Mouse (Mus musculus): ENCODE results near the gene Ldb2. TPM values are rescaled to one million over a fixed set of nuclear protein-coding genes. Genes with fewer than 3 reads are reported as not detected.

Gene Ldb2
- polyA plus RNA-seq, 1 experiment from 2014 or later = 91.7 TPM

DNA sequence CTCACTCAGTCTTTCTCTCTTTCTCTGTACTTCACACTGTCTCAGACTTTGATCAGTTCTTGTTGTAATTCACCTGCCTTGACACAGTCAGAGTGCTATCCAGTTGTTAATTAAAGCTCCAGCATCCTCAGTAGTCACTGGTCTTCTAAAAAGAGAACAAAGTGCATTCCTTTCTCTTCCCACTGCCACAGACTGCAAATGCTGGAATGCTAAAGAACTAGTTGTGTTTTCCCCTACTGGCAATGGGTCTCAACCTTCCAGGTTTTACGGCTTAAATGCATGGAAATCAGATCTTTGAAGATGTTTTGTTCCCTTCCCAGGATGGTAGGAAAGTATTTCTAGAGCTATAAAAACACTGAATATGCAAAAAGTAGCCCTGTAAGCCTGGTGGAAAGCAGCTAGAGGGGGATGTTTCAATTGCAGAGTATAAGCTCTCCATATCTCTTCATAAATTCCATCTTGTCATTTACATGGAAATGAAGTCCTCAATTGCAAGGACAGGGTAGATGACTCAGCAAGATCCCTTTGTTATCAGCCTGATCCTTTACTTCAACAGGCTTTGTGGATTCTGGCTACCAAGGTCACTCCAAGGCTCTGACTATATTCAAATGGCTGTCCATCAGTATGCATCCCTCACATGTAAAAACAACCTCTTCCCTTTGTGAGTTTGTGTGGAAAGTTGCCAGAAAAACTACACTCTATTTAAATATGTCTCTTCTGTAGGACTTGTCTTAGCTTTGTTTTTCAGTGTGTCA, 45.1 kb downstream of the Ldb2 start:
- Histone ChIP-seq H3K36me3 (ENCODE audit: insufficient read depth, low read length) (no peaks in the 10 kb centered on the region), H3K27me3 (replicated peaks; ENCODE audit: insufficient read depth, low read length) (no peaks in the 10 kb centered on the region), H3K9me3 (ENCODE audit: low read length) (no peaks in the 10 kb centered on the region), H3K4me3 (ENCODE audit: low read depth, low read length) (no peak overlapping the region), H3K4me2 (replicated peaks; ENCODE audit: low read depth, low read length) (no peak overlapping the region), H3K4me1 (ENCODE audit: insufficient read depth, low read depth, low read length) (no peaks in the 10 kb centered on the region), H3K27ac (ENCODE audit: low read length) (no peak overlapping the region), H3K9ac (replicated peaks; ENCODE audit: low read depth) (no peak overlapping the region)
- WGBS = 88% methylated on average over 1 of the region's 1 CpGs
- DNase-seq (ENCODE audit: low spot score) = peak; percentile 18
- no peak for ATAC-seq
- no peak for TF ChIP-seq EP300 (IDR thresholded peaks at IDR 0.05)

- ATAC-seq (no peak), DNase-seq (ENCODE audit: low spot score) (peak; percentile 53)
- H3K4me3 ChIP-seq (ENCODE audit: low read depth, low read length) = no peak overlapping the region
- no peaks in the 10 kb centered on the region for H3K4me1 ChIP-seq (ENCODE audit: insufficient read depth, low read depth, low read length)
- no peak overlapping the region for H3K4me2 ChIP-seq (replicated peaks; ENCODE audit: low read depth, low read length)
- H3K9me3 ChIP-seq (ENCODE audit: low read length) = no peaks in the 10 kb centered on the region
- TF ChIP-seq EP300 (IDR thresholded peaks at IDR 0.05) = no peak
- H3K27me3 ChIP-seq (replicated peaks; ENCODE audit: insufficient read depth, low read length) = no peaks in the 10 kb centered on the region
- 69% methylated on average over 1 of the region's 1 CpGs for WGBS
- no peak overlapping the region for H3K9ac ChIP-seq (replicated peaks; ENCODE audit: low read depth)
- H3K27ac ChIP-seq (ENCODE audit: low read length) = no peak overlapping the region
- H3K36me3 ChIP-seq (ENCODE audit: insufficient read depth, low read length) = no peaks in the 10 kb centered on the region
Measured at GRCm38 (mm10) chr5:44745706-44746105, 53.8 kb downstream of the Ldb2 start.

- no peaks in the 10 kb centered on the region for H3K9me3 ChIP-seq (ENCODE audit: low read length)
- no peaks in the 10 kb centered on the region for H3K27me3 ChIP-seq (replicated peaks; ENCODE audit: insufficient read depth, low read length)
- H3K4me1 ChIP-seq (ENCODE audit: insufficient read depth, low read depth, low read length) = no peaks in the 10 kb centered on the region
- H3K4me3 ChIP-seq (ENCODE audit: low read depth, low read length) = no peak overlapping the region
- peak; percentile 13 for DNase-seq (ENCODE audit: low spot score)
- TF ChIP-seq CTCF (IDR thresholded peaks at IDR 0.05) (no peak), EP300 (IDR thresholded peaks at IDR 0.05) (peak; percentile 53; the same call in 1 of the 2 replicates)
- H3K36me3 ChIP-seq (ENCODE audit: insufficient read depth, low read length) = no peaks in the 10 kb centered on the region
- peak; percentile 30; the same call in 1 of the 2 replicates for ATAC-seq
- H3K27ac ChIP-seq (ENCODE audit: low read length) = no peak overlapping the region
- 54% methylated on average over 3 of the region's 3 CpGs for WGBS
- no peak overlapping the region for H3K4me2 ChIP-seq (replicated peaks; ENCODE audit: low read depth, low read length)
- no peak overlapping the region for H3K9ac ChIP-seq (replicated peaks; ENCODE audit: low read depth)
Measured at GRCm38 (mm10) chr5:44736366-44736765, 63.1 kb downstream of the Ldb2 start.

GRCm38 (mm10) chr5:44734131-44734723, 65.3 kb downstream of the Ldb2 start:
- no peak overlapping the region for H3K4me2 ChIP-seq (replicated peaks; ENCODE audit: low read depth, low read length)
- no peaks in the 10 kb centered on the region for H3K27me3 ChIP-seq (replicated peaks; ENCODE audit: insufficient read depth, low read length)
- no peak for TF ChIP-seq CTCF (IDR thresholded peaks at IDR 0.05)
- TF ChIP-seq EP300 (IDR thresholded peaks at IDR 0.05) = no peak
- no peak for ATAC-seq
- no peak for DNase-seq (ENCODE audit: low spot score)
- H3K9ac ChIP-seq (replicated peaks; ENCODE audit: low read depth) = no peak overlapping the region
- H3K4me3 ChIP-seq (ENCODE audit: low read depth, low read length) = no peak overlapping the region
- H3K36me3 ChIP-seq (ENCODE audit: insufficient read depth, low read length) = no peaks in the 10 kb centered on the region
- no peaks in the 10 kb centered on the region for H3K4me1 ChIP-seq (ENCODE audit: insufficient read depth, low read depth, low read length)
- WGBS = 90% methylated on average over 3 of the region's 3 CpGs
- no peak overlapping the region for H3K27ac ChIP-seq (ENCODE audit: low read length)
- H3K9me3 ChIP-seq (ENCODE audit: low read length) = no peaks in the 10 kb centered on the region

DNA sequence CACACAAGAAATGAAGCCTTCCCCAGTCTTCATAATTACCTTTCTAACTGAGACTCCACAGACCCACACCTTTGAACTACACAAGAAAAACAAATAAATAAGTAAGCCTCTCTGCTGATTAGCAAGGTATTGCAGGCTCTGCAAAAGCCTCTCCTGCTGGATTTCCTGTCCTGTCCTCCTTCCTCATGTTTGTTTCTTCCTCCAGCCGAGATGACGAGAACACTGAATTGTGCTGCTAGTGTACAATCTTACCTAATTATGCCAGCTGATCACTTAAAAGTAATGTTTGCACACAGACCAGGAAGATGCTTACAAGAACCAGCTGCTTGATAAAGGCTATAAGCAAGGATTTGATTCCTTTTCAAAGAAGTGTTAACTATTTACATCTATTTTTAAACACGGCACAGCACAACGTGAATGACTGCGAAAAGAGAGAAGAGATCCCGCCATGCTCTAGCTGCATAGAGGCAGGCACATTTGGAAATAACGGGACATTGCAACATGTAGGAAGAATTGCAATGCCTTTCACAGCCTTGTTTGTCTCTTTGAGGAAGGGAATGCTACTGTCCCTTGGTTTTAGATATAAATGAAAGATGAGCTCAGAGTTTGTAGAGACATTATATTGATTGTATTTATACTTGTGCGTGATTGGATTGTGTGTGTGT, 69.7 kb downstream of the Ldb2 start:
- ATAC-seq (no peak; the same call in 1 of the 2 replicates), DNase-seq (ENCODE audit: low spot score) (peak; percentile 60)
- H3K27me3 ChIP-seq (replicated peaks; ENCODE audit: insufficient read depth, low read length) = no peaks in the 10 kb centered on the region
- H3K9ac ChIP-seq (replicated peaks; ENCODE audit: low read depth) = no peak overlapping the region
- no peak overlapping the region for H3K4me2 ChIP-seq (replicated peaks; ENCODE audit: low read depth, low read length)
- H3K4me1 ChIP-seq (ENCODE audit: insufficient read depth, low read depth, low read length) = no peaks in the 10 kb centered on the region
- WGBS = 47% methylated on average over 8 of the region's 8 CpGs
- no peaks in the 10 kb centered on the region for H3K9me3 ChIP-seq (ENCODE audit: low read length)
- no peaks in the 10 kb centered on the region for H3K36me3 ChIP-seq (ENCODE audit: insufficient read depth, low read length)
- H3K4me3 ChIP-seq (ENCODE audit: low read depth, low read length) = no peak overlapping the region
- no peak for TF ChIP-seq EP300 (IDR thresholded peaks at IDR 0.05)
- no peak for TF ChIP-seq CTCF (IDR thresholded peaks at IDR 0.05)
- no peak overlapping the region for H3K27ac ChIP-seq (ENCODE audit: low read length)

DNA sequence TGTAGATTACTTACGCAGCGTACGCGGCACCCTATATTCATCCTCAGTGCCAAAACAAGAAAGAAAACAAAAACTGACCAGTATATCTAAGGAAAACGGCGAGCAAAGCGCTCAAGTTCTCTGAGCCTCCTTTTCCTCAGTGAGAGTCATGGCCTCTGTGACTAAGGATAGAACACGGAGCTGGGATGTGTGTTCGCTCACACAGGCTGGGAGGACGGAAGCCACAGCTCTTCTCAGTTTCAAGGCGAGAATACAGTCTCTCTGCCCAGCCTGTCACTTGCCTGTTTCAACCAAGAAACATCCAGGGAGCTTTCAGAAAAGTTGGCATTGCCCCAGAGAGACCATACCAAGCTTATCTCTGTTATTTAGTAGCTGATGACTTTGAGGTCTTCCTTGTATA, 71.5 kb downstream of the Ldb2 start:
- Histone ChIP-seq H3K4me2 (replicated peaks; ENCODE audit: low read depth, low read length) (no peak overlapping the region), H3K4me1 (ENCODE audit: insufficient read depth, low read depth, low read length) (no peaks in the 10 kb centered on the region), H3K4me3 (ENCODE audit: low read depth, low read length) (no peak overlapping the region), H3K9ac (replicated peaks; ENCODE audit: low read depth) (no peak overlapping the region), H3K27me3 (replicated peaks; ENCODE audit: insufficient read depth, low read length) (no peaks in the 10 kb centered on the region), H3K27ac (ENCODE audit: low read length) (0 out of 2 replicates have a peak overlapping the region, but pooled peaks have one; percentile 4), H3K36me3 (ENCODE audit: insufficient read depth, low read length) (no peaks in the 10 kb centered on the region), H3K9me3 (ENCODE audit: low read length) (no peaks in the 10 kb centered on the region)
- 71% methylated on average over 11 of the region's 11 CpGs for WGBS
- TF ChIP-seq EP300 (IDR thresholded peaks at IDR 0.05) = no peak
- TF ChIP-seq CTCF (IDR thresholded peaks at IDR 0.05) = no peak
- DNase-seq (ENCODE audit: low spot score) (no peak), ATAC-seq (no peak)

All from lung, postnatal 0 days (tissue).